Mouse (Mus musculus): ENCODE data around the gene Cobll1.

Cobll1 gene

DNA sequence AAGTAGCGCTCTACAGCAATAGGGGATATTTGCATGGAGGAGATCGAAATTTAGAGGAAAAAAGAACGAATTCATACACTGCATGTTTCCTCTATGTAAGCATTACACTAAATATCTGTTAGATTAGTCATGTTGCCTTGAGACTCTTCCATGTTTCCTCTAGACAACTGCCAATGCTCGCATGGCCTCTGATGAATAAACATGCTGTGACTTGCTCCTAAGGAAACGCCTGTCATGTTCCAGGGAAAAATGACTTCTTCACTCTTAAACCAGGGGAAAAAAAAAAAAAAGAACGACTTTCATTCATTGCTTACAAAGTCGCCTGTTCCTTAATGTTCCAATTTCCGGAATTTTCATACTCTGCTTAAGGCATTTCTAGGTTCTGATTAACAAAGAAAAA is 2.1 kb downstream of the Cobll1 start:
- DNase-seq (ENCODE audit: low spot score in 2 of 2): no peak

DNA sequence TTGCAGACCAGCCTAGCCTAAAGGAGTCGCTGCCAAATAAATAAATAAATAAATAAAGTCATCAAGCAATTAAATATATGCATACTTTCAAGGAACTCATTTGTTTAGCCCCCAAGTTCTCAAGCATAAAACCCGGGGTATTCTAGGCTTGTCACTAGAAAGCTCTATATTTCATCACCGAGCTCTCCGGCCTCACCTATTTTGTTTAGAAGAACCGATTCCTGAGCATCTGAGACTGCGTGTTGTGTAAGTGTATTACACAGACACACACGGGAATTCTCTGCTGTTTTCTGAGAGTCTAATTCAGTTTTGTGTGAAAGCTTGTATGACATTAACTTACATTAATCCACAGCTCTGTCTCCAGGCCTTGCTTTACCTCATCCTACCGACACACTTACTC is 2.6 kb downstream of the Cobll1 start:
- DNase-seq (ENCODE audit: low spot score in 2 of 2): no peak

DNA sequence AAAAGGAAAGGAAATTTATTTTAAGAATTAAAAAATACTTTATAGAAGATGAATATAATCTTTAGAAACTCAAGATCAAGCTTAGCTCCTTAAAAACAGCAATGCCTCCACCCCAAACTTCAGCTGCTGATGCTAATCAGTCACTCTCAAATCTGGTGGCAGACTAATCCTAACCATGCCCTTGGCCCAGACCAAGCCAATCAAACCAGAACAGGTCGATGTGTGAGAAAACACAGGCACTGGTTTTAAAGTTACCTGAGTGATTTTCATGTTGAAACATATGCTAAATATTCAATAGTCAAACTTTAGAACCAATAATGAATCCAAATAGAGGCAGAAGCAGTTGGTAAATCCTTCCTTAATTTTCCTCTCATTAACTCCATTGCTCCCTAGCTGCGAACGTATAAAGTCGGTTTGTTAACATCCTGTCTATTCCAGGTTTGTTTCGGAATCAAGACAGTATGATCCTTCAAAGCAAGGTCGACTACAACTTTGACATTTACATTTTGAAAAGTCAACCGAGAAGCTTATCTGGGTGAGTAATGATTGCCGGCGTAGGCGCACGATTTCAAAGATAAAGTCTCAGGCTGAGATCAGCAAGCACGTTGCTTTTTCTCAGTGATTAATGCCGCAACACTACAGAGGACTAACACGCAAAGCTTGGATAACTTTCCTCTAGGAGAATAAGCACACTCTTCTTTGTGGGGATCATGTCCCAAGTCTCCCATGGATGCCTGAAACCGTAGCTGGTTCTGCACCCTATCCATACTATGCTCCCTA is 6.3 kb downstream of the Cobll1 start:
- no peak for DNase-seq (ENCODE audit: low spot score in 2 of 2)

DNA sequence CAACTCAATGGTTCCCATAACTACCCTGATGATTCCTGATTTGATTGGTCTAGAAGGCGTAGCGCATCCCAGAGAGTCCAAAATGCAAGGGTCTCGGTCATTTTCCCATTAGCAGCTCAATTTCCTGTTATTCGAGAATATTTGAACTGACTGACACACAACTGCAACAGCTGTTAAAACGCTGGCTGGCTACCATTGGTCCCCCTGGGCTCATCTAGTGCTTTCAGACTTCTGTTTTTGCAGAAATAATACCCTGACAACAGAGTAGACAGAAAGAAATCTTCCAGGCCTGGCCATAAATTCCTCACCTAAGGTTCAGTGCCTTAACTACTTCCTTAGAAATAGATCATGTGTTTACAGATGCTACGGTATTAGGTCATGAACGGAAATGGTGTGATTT is 10.8 kb downstream of the Cobll1 start:
- no peak for DNase-seq (ENCODE audit: low spot score in 2 of 2)

DNA sequence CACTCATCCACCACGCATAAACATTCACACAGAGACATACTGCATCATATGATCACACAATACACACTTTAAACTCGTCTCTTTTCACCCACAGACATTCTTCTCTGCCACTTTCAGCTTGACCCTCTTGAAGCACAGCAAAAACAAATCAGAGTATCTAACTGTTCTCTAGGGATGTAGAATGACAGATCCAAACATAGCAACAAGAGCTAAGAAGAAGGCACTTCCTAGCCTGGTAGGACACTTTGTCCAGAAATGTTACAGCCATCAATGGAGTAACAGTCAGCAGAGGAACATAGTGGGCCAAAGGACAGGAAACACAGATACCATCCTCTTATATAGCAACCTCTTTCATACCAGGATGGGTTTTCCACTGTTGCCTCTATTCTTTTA is 11.3 kb downstream of the Cobll1 start:
- DNase-seq (ENCODE audit: low spot score in 2 of 2): no peak

DNA sequence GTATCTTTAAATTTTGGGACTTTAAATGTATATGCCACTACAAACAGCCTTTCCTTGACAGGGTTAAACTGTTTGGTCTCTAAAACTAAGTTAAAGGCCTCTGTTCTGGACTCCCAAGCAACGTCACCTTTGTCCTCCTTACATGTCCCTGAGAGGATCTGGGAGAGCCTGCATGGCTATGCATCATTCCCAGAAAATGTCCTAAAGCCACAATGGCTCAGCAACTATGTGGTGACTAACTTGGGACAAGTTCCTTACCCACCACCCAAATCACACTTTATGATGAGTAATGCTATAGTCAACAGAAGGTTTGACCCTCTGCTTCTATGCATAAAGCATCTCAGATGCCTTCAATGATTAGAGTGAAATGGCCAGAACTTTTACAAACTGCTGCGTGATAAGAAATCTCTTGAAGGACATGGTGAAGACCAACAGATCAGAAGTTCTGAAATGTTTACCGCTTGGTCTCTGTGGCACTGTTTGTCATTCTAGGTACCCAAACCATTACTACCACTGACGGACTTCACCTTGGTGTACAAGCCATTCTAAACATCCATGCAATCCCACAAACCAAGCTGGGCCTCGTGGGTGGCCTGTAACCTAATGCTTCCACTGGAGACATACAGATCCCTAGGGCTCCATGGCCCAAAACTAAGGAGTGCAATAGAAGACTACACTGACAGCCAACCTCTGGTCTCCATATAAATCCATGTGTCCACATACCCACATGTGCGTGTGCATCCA is 11.9 kb downstream of the Cobll1 start:
- DNase-seq (ENCODE audit: low spot score in 2 of 2): no peak

DNA sequence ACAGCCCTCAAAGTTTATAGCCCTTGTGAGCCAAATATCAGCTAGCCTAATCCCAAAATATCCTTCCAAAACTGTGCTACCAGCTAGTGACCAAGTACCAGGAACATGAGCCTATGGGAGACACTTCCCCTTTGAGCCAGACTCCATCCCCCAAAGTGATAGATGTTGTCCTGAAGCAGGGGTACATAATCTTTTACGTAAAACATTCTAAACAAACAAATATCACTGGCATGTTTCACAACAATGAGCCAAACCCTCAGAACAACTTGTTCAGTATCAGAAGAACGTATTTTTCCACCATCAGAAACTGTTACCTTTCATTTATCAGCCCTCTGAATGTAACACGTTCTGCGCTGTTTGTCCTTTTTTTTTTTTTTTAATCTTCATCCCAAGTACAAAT is 12.7 kb downstream of the Cobll1 start:
- DNase-seq (ENCODE audit: low spot score in 2 of 2): no peak

DNA sequence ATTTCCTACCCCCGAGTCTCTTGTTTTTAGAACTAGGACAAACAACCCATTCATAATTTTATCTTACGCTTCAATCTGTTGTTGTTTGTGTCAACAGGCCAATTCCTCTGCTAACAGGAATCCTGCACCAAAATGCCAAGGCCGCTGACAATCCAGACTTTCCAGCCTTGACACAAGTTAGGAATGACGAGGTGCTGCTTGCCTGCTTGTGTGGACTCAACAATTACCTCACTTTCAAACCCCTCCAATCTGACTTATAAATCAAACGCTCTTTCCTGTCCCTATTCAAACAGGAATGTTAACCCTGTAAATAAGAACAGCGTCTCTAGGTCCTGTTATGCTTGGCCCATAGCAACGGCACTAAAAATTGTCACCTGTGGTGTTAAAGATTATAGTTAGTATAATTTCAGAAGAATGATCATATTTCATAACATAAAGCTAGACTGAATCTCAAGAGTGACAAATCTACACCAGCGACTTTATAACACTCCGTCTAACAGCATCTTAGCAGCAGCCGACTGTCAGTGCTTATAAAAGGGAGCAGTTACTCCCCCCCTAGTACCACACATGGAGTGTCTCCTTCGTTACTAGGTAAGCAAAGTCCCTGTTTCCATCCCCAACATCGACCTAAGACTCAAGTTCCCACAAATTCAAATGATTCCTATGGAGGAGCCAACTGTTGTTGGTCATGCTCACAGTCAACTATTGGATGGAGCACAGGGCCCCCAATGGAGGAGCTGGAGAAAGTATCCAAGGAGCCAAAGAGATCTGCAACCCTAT is 15.1 kb downstream of the Cobll1 start:
- no peak for DNase-seq (ENCODE audit: low spot score in 2 of 2)

DNA sequence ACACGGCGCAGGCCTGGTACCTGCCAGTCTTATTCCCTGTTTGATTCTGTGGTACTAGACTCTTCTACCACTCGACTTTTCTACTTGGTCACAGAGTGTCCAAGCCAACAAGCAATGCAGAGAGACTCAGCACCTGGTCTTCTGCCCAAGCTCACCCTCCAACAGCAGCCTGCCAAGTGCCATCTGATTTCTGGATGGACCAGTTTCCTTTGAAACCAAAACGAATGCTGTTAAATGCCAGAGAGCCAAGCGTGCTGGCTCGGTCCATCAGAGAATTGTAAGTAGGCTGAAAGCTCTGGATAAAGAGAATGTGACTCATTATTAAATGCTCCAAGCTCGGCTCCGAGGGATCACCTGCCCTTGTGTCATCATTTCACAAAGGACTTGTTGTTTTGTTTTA is 16.2 kb downstream of the Cobll1 start:
- DNase-seq (ENCODE audit: low spot score in 2 of 2): no peak

DNA sequence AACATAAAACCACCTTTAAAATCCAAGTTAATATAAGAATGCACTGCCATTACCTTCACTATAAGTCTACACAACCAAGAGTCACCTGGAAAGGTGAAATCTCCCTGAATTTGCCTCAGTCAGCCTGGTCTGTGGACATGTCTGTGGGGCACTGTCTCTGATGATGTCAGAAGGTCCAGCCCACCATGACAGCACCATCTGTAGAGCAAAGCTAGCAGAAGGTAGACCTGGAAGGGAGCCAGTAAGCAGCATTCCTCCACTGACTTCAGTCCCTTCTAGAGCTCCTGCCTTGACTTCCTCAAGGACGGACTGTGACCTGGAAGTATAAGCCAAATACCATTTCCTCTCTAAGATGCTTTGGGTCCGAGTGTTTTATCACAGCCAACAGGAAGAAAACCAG is 17.6 kb downstream of the Cobll1 start:
- DNase-seq (ENCODE audit: low spot score in 2 of 2): no peak

DNA sequence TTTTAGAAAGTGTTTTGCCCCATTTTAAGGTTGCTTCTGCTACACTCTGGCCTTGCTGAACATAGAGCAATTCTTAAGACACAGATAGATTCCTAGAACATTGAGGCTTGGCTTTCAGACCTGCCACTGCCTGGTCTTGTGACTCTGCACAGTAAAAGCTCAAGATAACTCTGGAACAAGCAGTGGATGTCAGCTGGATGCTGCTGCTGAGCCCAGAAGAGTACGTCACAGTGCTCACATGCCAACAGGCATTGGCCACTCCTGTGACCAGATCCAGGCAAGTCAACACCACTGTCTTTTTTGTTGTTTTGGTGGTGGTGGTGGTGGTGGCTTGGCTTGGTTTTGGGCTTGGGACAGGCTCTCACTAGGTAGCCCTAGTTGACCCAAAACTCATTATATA is 18.6 kb downstream of the Cobll1 start:
- no peak for DNase-seq (ENCODE audit: low spot score in 2 of 2)

DNA sequence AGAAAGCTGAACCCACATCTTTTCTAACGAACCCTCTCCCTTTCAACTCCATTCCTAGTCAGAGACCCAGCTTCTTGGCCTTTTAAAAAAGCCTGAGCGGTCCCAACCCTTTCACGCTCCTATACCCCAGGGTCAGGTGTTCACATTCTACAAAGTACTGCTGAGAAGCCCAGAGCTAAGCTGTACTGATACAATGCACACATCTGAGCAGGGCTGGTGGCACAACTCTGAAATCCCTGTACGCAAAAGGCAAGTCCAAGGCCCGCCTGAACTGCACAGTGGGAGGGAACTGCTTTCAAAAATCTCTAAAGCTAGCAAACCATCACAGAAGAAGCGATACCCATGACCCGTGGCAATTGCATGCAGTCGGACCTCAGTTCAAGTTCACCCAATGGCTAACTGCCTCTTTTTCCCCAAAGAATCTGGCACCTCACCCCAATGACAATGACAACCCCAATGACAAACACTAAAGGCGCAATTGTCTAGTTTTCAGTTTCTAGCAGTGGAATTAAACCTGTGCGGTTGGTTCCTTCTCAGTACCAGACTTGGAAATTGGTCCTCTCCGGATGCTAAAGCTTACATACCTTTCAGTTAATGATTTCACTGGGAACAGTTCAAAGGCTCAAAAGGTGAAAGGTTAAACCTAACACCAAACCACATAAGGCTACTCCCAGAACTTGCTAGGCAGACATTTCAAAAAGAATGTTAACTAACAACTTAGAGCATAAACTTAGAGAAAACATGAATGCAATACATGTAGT is 19.6 kb downstream of the Cobll1 start:
- DNase-seq (ENCODE audit: low spot score in 2 of 2): no peak

DNA sequence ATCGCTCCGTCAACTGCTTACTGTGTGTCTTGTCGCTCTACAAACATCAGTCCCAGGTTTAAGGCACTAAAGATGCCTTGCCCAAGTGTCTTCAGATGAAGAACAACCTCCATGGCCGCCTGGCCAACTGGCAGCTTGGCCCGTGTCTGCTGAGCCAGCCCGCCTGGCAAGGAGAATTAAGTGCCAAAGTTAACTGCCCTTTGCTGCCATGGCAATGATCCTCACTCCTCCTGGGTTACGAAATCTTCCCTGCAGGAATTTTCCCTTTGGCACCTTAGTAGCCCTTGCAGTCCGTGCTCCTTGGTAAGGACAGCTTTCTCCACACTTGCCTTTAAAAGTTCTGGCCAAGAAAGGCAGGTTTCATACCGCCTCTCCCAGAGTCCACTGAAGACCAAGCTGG is 20.9 kb downstream of the Cobll1 start:
- DNase-seq (ENCODE audit: low spot score in 2 of 2): no peak

DNA sequence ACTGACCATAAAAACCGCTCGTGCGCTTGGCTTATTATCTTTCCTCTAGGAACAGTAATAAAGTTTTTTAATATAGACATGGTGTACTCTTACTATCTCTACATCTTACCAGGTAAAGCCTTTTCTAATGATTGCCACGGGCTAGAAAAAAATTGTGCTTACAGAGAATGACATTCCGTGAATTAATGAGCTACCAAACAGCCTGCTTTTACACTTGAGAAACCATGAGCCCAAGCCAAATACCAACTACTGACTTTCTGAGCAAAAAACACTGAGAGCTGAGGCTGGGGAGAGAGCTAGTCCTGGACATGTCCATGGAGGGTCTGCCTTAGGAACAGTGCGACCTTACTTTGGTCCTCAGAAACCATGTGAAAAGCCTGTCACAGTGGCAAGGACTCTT is 21.5 kb downstream of the Cobll1 start:
- no peak for DNase-seq (ENCODE audit: low spot score in 2 of 2)

DNA sequence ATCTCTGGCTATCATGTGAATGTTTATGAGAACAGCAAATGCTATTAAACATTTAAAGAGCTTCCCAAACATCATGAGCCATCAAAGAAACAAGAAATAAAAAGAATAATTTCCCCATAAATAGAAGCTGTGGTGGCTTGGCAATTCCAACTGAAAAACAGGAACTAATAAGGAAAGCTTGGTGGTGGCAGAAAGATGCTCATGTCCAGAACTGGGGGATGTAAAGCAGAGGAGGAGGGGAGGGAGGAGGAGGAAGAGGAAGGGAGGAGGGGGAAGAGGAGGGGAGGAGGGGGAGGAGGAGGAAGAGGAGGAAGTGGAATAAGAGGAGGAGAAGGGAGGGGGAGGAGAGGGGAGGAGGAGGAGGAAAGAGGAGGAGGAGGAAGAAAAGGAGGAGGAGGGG is 23.0 kb downstream of the Cobll1 start:
- DNase-seq (ENCODE audit: low spot score in 2 of 2): no peak

DNA sequence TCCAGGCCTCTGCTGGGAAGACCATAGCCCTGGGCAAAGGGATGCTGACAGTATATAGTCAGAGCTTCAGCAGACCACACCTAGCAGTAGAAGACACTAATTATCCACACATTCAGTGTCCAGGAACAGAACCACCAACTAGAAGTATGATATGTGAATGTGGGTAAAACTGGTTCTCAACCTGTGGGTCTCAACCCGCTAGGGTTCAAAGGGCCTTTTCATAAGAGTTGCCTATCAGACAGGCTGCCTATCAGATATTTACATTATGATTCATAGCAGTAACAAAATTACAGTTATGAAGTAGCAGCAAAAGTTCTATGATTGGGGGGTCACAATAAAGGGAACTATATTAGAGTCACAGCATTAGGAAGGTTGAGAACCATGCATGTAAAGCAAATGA is 24.6 kb downstream of the Cobll1 start:
- DNase-seq (ENCODE audit: low spot score in 2 of 2): no peak

DNA sequence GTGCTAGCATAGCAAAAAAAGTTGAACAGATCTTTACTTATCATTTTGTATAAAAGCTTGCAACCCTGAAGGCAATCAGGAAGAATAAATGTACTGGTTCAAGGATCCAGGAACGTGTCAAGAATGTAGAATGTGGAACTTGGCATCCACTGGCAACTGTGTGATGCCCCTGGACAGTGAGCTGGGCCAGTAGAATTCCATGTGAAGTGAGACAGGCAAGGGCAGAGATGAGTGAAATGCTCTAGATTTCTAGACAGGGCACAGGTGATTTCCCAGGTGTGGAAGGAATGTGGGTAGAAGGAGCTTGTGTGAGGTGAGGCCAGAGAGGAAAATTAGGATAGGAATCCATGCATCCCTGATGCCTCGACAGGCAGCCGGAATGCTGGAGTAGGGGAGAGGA is 25.5 kb downstream of the Cobll1 start:
- DNase-seq (ENCODE audit: low spot score in 2 of 2): no peak

DNA sequence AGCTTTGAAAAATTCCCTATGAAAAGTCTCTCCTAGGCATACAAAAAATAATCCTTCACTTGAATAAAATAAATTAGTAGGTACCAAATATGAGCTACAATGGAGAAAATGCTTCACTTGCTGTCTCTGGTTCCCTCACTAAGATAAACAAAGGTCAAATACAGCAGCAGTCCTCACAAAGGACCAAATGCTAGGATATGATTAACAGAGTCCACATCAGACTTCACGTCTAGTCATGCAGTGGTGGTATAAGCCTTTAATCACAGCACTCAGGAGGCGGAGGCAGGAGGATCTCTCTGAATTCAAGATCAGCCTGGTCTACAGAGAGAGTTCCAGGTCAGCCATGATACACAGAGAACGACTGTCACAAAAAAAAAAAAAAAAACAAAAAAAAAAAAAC is 27.6 kb downstream of the Cobll1 start:
- no peak for DNase-seq (ENCODE audit: low spot score in 2 of 2)

DNA sequence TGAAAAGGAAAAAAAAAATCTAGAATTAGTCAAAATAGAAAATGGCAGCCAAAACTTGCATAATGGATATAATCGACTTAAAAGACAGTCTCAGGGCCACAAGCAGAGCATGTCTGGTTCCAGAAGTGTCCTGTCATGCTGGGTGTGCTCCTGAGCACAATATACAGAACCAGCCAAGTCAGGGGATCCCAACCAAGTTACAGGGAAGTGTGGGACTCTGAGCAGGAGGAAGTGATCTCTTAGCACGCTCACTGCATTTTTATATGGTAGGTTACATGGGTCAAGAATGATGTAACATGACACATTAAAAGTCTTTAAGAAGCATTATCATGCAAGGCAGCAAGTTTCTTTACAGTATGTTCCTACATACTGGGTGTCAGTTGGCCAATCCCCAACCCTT is 31.5 kb downstream of the Cobll1 start:
- DNase-seq (ENCODE audit: low spot score in 2 of 2): no peak

DNA sequence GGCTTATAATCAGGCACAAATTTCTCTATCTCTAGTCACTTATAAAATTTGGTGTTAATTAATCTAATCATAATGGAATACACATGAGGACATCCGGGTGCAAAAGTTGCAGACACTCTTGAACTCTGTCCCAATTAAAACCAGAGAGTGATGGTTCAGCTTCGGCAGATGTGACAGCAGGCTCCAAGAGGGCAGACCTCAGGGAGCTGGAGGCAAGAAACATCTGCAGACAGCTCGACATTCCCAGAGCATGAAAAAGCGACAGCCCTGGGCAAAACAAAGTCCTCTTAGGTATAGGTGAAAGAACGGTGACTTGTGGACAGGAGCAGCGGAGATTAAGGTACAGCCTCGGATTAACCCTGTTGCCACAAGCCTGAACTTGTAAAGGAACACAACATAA is 35.5 kb downstream of the Cobll1 start:
- DNase-seq (ENCODE audit: low spot score in 2 of 2): no peak

DNA sequence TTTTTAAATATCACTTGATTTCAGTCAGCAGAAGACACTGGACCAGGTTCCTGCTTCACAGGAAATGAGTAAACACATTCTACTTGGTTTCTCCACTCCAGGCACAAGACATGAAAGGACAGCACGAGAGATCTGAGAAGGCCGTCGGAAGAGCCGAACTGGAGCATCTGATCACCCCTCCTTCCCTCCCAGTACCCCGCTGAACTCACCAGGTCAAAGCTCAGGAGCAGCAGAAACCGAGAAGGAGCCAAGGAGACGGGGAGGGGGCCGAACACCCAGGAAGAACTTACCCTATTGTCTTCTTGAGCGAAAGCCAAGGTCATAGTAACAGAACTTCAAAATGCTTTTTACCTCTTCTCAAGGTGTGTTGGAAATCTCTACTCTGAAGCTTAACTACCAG is 39.5 kb downstream of the Cobll1 start:
- DNase-seq (ENCODE audit: low spot score in 2 of 2): no peak

DNA sequence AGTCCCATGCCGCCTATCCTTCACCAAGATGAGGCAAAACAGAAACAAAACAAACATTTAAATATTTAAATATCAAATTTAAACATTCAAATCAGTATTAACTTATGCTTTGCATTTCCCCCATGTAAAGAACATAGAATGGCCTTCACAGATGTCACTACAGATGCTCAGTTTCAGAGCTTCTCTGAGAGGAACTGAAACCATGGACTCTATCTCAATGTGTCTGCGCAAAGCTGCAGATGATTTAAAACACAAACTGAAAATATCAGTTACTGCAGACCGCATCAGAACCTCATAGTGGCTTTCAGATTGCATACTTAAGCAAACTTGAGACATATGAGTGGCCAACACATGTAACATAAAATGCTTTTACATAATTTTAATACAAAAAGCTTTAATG is 40.6 kb downstream of the Cobll1 start:
- no peak for DNase-seq (ENCODE audit: low spot score in 2 of 2)
